Mouse (Mus musculus) MEL (cell line): ENCODE measurements around the gene Milr1. TPM values are rescaled to one million over a fixed set of nuclear protein-coding genes. Genes with fewer than 3 reads are reported as not detected.

ENCODE experiments used
- DNase-seq: peaks from one replicate; pipeline ENCODE4 v3.0.0; 2011; ENCODE audit warnings: low read depth, low spot score
- H3K27ac ChIP-seq: 2 replicates; pipeline ENCODE4 v1.5.1; 2012; ENCODE audit warnings: low read depth, mild to moderate bottlenecking, control low read depth, low read length, moderate library complexity; ENCODE audit not compliant: control insufficient read depth
- H3K27me3 ChIP-seq, 2 experiments: fragments of 150-350 bp in 1 of 2; sonication (generic) in 1 of 2; 2 replicates each; pipeline ENCODE4 v1.6.1; 2012; ENCODE audit warnings: low read length in 2 of 2, mild to moderate bottlenecking in 2 of 2, improper control_type of control experiment in 1 of 2, moderate library complexity in 1 of 2; ENCODE audit not compliant: insufficient read depth in 2 of 2, control insufficient read depth in 1 of 2
- H3K36me3 ChIP-seq, 2 experiments: 2 replicates each; pipeline ENCODE4 v1.6.1; 2012 to 2014; ENCODE audit warnings: low read length in 2 of 2, improper control_type of control experiment in 1 of 2, inconsistent platforms in 1 of 2, mild to moderate bottlenecking in 1 of 2; ENCODE audit not compliant: insufficient read depth in 2 of 2, control insufficient read depth in 1 of 2
- H3K4me1 ChIP-seq, 2 experiments: fragments of 150-350 bp in 1 of 2; sonication (generic) in 1 of 2; 2 replicates each; pipeline ENCODE4 v1.6.1; 2012; ENCODE audit warnings: low read length in 2 of 2, improper control_type of control experiment in 1 of 2, mild to moderate bottlenecking in 1 of 2; ENCODE audit not compliant: insufficient read depth in 2 of 2, control insufficient read depth in 1 of 2
- H3K4me3 ChIP-seq, 2 experiments: fragments of 150-350 bp in 1 of 2; sonication (generic) in 1 of 2; 2 replicates each; pipeline ENCODE4 v1.5.1; 2012; ENCODE audit warnings: low read depth in 2 of 2, low read length in 2 of 2, mild to moderate bottlenecking in 2 of 2, moderate library complexity in 2 of 2, control low read depth in 1 of 2, improper control_type of control experiment in 1 of 2; ENCODE audit not compliant: control insufficient read depth in 1 of 2, insufficient read depth in 1 of 2
- H3K79me2 ChIP-seq: 2 replicates; pipeline ENCODE4 v1.6.1; 2012; ENCODE audit warnings: mild to moderate bottlenecking, low read length, moderate library complexity; ENCODE audit not compliant: control insufficient read depth, poor library complexity, insufficient read depth
- H3K9ac ChIP-seq: 2 replicates; pipeline ENCODE4 v1.6.1; 2012; ENCODE audit warnings: low read depth, mild to moderate bottlenecking, control low read depth, low read length, moderate library complexity; ENCODE audit not compliant: control insufficient read depth, poor library complexity, severe bottlenecking
- H3K9me3 ChIP-seq: fragments of 150-350 bp; sonication (generic); replicated peaks from 2 replicates; pipeline ENCODE4 v1.6.1; 2012; ENCODE audit warnings: mild to moderate bottlenecking, low read length, improper control_type of control experiment, moderate library complexity; ENCODE audit not compliant: insufficient read depth
- CHD1 ChIP-seq: IDR thresholded peaks from 2 replicates; pipeline ENCODE4 v1.6.1; 2012; ENCODE audit warnings: low read depth, mild to moderate bottlenecking, inconsistent platforms, low read length, improper control_type of control experiment
- E2F4 ChIP-seq: IDR thresholded peaks from 2 replicates; pipeline ENCODE4 v1.6.1; 2011; ENCODE audit warnings: low read depth, low read length, improper control_type of control experiment, borderline replicate concordance
- JUND ChIP-seq: IDR thresholded peaks from 2 replicates; pipeline ENCODE4 v1.6.1; 2011; ENCODE audit warnings: low read depth, mild to moderate bottlenecking, improper control_type of control experiment, low read length
- MAFK ChIP-seq: IDR thresholded peaks from 2 replicates; pipeline ENCODE4 v1.6.1; 2011; ENCODE audit warnings: low read depth, mild to moderate bottlenecking, low read length, improper control_type of control experiment, borderline replicate concordance
- MAX ChIP-seq: IDR thresholded peaks from 2 replicates; pipeline ENCODE4 v1.6.1; 2011; ENCODE audit warnings: low read length, improper control_type of control experiment
- MAZ ChIP-seq: IDR thresholded peaks from 2 replicates; pipeline ENCODE4 v1.6.1; 2012; ENCODE audit warnings: low read depth, mild to moderate bottlenecking, inconsistent platforms, low read length, improper control_type of control experiment
- MEF2A ChIP-seq: IDR thresholded peaks from 2 replicates; pipeline ENCODE4 v1.6.1; 2014; ENCODE audit warnings: low read depth, mild to moderate bottlenecking, inconsistent platforms, low read length, improper control_type of control experiment; ENCODE audit not compliant: poor library complexity, insufficient replicate concordance, severe bottlenecking; ENCODE audit errors: extremely low read depth
- MXI1 ChIP-seq: IDR thresholded peaks from 2 replicates; pipeline ENCODE4 v1.6.1; 2011; ENCODE audit warnings: mild to moderate bottlenecking, low read depth, low read length, improper control_type of control experiment
- MYC ChIP-seq: IDR thresholded peaks from 2 replicates; pipeline ENCODE4 v1.6.1; 2011; ENCODE audit warnings: low read depth, mild to moderate bottlenecking, low read length, improper control_type of control experiment, moderate library complexity
- POLR2A ChIP-seq, 2 experiments: IDR thresholded peaks; 2 replicates each; pipeline ENCODE4 v1.6.1; 2011 to 2012; ENCODE audit warnings: low read length in 2 of 2, mild to moderate bottlenecking in 2 of 2, control low read depth in 1 of 2, improper control_type of control experiment in 1 of 2, low read depth in 1 of 2, moderate library complexity in 1 of 2; ENCODE audit not compliant: control insufficient read depth in 1 of 2, insufficient read depth in 1 of 2, poor library complexity in 1 of 2
- POLR2AphosphoS5 ChIP-seq: IDR thresholded peaks from 2 replicates; pipeline ENCODE4 v1.6.1; 2012; ENCODE audit warnings: low read depth, borderline replicate concordance, mild to moderate bottlenecking, inconsistent platforms, low read length, moderate library complexity, mixed read lengths
- RAD21 ChIP-seq: IDR thresholded peaks from 2 replicates; pipeline ENCODE4 v1.6.1; 2011; ENCODE audit warnings: mild to moderate bottlenecking, low read depth, low read length, improper control_type of control experiment
- TAL1 ChIP-seq: IDR thresholded peaks from 2 replicates; pipeline ENCODE4 v1.6.1; 2012; ENCODE audit warnings: mild to moderate bottlenecking, inconsistent platforms, low read length, moderate library complexity, mixed read lengths
- TBP ChIP-seq: IDR thresholded peaks from 2 replicates; pipeline ENCODE4 v1.8.0; 2011; ENCODE audit warnings: low read depth, low read length, improper control_type of control experiment
- ZKSCAN1 ChIP-seq: IDR thresholded peaks from 2 replicates; pipeline ENCODE4 v1.6.1; 2012; ENCODE audit warnings: low read depth, mild to moderate bottlenecking, inconsistent platforms, low read length, improper control_type of control experiment, moderate library complexity
- polyA plus RNA-seq, 2 experiments: library from polyadenylated mRNA; stranded (reverse) in 1 of 2; unstranded in 1 of 2; fragments of >175 nt in 1 of 2; fragments of >200 nt in 1 of 2; gene quantifications; 2 replicates each; pipeline versions ENCODE4 v1.2.1 to v1.2.4; 2012; ENCODE audit warnings: low replicate concordance in 2 of 2, low read depth in 1 of 2; ENCODE audit not compliant: insufficient read length in 2 of 2, insufficient read depth in 1 of 2, missing spikeins in 1 of 2
- total RNA-seq: library from RNA; depleted of rRNA; stranded (reverse); fragments of 300-350 nt; gene quantifications from 2 replicates; pipeline ENCODE4 v1.2.3, GENCODE M21; 2012

Gene Milr1
- total and polyA plus RNA-seq, 3 experiments, result 0.26 TPM; not detected in 2

DNA sequence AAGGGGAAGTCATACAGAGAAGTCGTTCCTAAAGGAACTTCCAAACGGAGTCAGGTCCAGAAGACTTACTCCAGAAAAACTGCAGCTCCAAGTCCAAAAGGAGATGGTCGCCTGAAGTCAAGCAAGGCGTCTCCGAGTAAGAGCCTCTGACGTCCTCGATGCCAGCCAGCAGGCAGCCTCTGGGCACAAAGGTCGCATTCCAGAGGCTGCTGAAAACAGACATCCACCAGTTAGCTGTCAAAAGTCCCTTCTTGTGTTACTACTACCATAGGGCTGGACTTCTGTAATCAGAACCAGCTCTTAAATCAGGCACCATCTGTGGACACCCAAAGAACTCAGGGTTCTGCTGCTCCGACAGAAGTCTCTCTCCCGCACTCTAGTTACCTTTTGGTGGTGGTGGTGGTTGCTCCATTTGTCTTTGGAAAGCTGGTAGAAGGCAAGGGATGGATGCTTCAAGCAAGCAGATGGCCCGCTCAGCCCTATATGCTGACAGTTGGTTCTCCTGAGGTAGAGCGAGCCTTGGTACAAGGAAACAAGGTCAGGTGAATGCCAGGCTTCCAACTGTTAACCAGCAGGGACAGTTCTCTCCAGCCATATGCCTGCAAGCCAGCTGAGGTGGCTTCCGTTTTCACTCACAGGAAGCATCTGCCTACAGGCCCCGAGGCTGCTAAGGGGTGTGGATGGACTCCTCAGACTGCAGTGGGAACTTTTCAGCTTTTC is 63.7 kb downstream of the Milr1 start:
- Histone ChIP-seq H3K79me2 (no peaks in the 10 kb centered on the region), H3K27ac (no peak overlapping the region), H3K27me3 (no peaks in the 10 kb centered on the region), H3K9ac (no peak overlapping the region), H3K36me3 (peaks cover 0 to 9% of the 10 kb centered on the region in 2 experiments; a peak in 2 of 4 replicates), H3K9me3 (no peaks in the 10 kb centered on the region), H3K4me3 (no peak overlapping the region), H3K4me1 (no peaks in the 10 kb centered on the region)
- DNase-seq, result no peak
- TF ChIP-seq CHD1 (no peak), TAL1 (no peak), TBP (no peak), MEF2A (no peak), E2F4 (no peak)

DNA sequence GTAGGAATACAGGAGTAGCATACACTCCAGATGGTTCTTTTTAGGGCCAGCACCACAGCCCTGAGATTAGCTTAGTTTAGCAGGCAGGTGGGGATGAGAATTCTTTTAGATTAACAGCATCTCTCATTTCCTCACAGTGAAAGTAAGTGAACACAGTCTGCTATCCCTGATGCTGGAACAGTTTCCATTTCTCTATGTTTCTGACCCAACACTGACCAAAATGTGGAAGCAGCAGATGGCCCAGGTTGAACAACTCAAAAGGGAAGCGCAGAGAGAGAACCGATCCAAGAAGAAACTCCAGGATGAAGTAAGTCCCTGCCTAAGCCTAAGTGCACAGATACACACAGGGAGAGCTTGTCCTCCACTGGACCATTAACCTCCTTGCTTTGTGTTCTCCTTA is 64.3 kb downstream of the Milr1 start:
- Histone ChIP-seq H3K4me3 (no peak overlapping the region), H3K4me1 (no peaks in the 10 kb centered on the region), H3K27me3 (no peaks in the 10 kb centered on the region), H3K9me3 (no peaks in the 10 kb centered on the region), H3K9ac (no peak overlapping the region), H3K79me2 (no peaks in the 10 kb centered on the region), H3K27ac (no peak overlapping the region)
- TF ChIP-seq ZKSCAN1 (no peak), POLR2A (IDR thresholded peaks at IDR 0.05; ENCODE audit: control insufficient read depth in 1 of 2, insufficient read depth in 1 of 2, low read depth in 1 of 2, low read length in 2 of 2, poor library complexity in 1 of 2) (no peak), MXI1 (no peak), MEF2A (no peak), JUND (no peak), E2F4 (no peak), CHD1 (no peak), MAFK (no peak), MAZ (no peak), MYC (no peak), MAX (no peak), POLR2AphosphoS5 (no peak), RAD21 (no peak)
- TF ChIP-seq, all 39 proteins: peak for 0
- peaks cover 0 to 9% of the 10 kb centered on the region in 2 experiments; a peak in 2 of 4 replicates for H3K36me3 ChIP-seq
- no peak for DNase-seq
